Mouse (Mus musculus): ENCODE measurements around the gene Tmem234. TPM values are rescaled to one million over a fixed set of nuclear protein-coding genes. Genes with fewer than 3 reads are reported as not detected.

Gene Tmem234
- polyA plus RNA-seq, 1 experiment from 2014 or later: 168 TPM

DNA sequence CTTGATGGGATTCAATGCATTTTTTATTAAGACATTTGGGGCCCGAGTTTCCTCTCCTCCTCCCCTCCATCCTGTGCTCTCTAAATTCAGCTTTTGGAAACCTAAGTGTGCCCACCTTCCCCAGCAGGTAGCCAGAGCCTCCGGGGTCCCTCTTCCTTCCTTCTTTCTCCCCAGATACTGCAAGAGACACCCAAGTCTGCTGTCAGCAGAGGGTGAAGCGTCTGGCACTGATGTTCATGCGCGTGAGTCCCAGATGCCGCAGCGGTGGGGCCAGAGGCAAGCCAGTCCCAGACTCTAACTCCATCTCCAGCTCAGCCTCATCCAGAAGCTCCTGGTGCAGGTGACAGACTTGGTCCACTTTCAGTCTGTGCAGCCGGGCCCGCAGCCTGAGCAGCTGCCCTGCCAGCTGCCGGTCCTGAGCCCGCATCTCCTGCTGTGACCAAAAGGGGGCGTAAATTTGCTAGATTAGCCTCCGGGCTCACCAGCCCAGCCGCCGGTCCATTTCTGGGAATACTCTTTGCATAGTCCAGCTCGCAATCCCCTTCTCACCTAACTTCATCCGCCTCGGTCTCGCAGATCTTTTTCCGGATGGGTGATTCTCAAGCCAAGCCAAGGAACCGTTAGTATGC is 23.5 kb upstream of the Tmem234 start:
- Histone ChIP-seq H3K9ac (ENCODE audit: low read length) (peak overlapping the region; percentile 23; the same call in 1 of the 2 replicates), H3K4me3 (ENCODE audit: low read depth, low read length) (no peak overlapping the region)
- 36% methylated on average over 21 of the region's 21 CpGs for WGBS

DNA sequence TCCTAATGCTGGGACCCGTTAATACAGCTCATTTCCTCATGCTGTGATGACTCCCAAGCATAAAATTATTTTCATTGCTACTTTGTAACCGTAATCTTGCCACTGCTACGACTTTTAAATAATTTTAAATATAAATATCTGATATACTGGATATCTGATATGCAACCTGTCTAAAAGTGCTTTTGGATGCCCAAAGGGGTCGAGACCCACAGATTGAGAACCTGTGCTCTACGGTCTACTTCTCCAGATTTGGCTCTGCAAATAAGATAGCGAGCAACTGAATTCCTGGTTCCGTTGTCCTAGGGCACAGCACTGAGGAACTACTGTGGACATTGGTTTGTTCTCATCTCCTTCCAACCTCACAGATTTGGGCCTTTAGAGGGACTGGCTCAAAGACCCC is 22.8 kb upstream of the Tmem234 start:
- no peaks in the 10 kb centered on the region for H3K4me1 ChIP-seq (replicated peaks; ENCODE audit: control insufficient read depth, insufficient read depth)
- H3K27me3 ChIP-seq (ENCODE audit: control insufficient read depth, insufficient read depth, low read length): no peaks in the 10 kb centered on the region
- no peak for DNase-seq (ENCODE audit: low spot score)
- whole genome bisulfite sequencing: 80% methylated on average over 7 of the region's 7 CpGs
- no peak overlapping the region for H3K27ac ChIP-seq (replicated peaks)
- no peak overlapping the region for H3K4me2 ChIP-seq (replicated peaks; ENCODE audit: low read depth)
- TF ChIP-seq CTCF (IDR thresholded peaks at IDR 0.05; ENCODE audit: low read depth): no peak
- no peak for TF ChIP-seq EP300 (optimal IDR thresholded peaks at IDR 0.05)
- no peaks in the 10 kb centered on the region for H3K36me3 ChIP-seq (ENCODE audit: control insufficient read depth, insufficient read depth, low read length)
- ATAC-seq (ENCODE audit: low FRiP score, low TSS enrichment): no peak
- no peak overlapping the region for H3K9ac ChIP-seq (ENCODE audit: low read length)
- no peak overlapping the region for H3K4me3 ChIP-seq (ENCODE audit: low read depth, low read length)
- H3K9me3 ChIP-seq (ENCODE audit: control insufficient read depth, low read length): no peaks in the 10 kb centered on the region

More for the DNA sequence above, 23.5 kb upstream of the Tmem234 start:
- ATAC-seq (ENCODE audit: low FRiP score, low TSS enrichment) (peak; percentile 59), DNase-seq (ENCODE audit: low spot score) (peak; percentile 77)
- peak; percentile 74 for TF ChIP-seq CTCF (IDR thresholded peaks at IDR 0.05; ENCODE audit: low read depth)
- no peak for TF ChIP-seq EP300 (optimal IDR thresholded peaks at IDR 0.05)
- Histone ChIP-seq H3K4me2 (replicated peaks; ENCODE audit: low read depth) (no peak overlapping the region), H3K36me3 (ENCODE audit: control insufficient read depth, insufficient read depth, low read length) (no peaks in the 10 kb centered on the region), H3K4me1 (replicated peaks; ENCODE audit: control insufficient read depth, insufficient read depth) (no peaks in the 10 kb centered on the region), H3K27ac (replicated peaks) (no peak overlapping the region), H3K9me3 (ENCODE audit: control insufficient read depth, low read length) (no peaks in the 10 kb centered on the region), H3K27me3 (ENCODE audit: control insufficient read depth, insufficient read depth, low read length) (no peaks in the 10 kb centered on the region)

DNA sequence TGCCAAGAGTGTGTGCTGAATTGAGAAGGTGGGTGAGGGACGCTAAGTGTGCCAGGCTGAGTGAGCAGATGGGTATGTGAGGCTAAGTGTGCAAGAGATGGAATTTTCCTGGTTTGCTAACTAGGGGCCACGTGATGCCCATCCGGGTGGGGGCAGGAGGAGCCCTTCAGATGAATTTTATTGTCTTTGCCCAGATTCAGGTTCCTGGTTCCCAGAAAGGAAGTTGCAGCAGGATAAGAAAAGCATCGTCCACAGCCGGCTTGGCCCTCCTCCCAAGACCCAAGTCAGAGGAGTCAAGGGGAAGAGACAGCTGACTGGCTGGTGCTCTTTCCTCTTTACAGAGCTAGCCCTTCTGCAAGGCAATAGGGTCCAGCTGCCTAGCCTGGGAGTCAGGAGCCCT is 22.0 kb upstream of the Tmem234 start, which contains the start of gene Fam167b:
TSS of gene Fam167b (minus strand) at position 84 of the 400 bp plus-strand sequence.
- H3K36me3 ChIP-seq (ENCODE audit: control insufficient read depth, insufficient read depth, low read length): no peaks in the 10 kb centered on the region
- no peak within 1 kb of the TSS for H3K27ac ChIP-seq (replicated peaks)
- no peaks in the 10 kb centered on the region for H3K27me3 ChIP-seq (ENCODE audit: control insufficient read depth, insufficient read depth, low read length)
- H3K4me2 ChIP-seq (replicated peaks; ENCODE audit: low read depth): no peak within 1 kb of the TSS
- ATAC-seq (ENCODE audit: low FRiP score, low TSS enrichment): no peak
- DNase-seq (ENCODE audit: low spot score): no peak
- no peak within 1 kb of the TSS for H3K4me3 ChIP-seq (ENCODE audit: low read depth, low read length)
- no peaks in the 10 kb centered on the region for H3K9me3 ChIP-seq (ENCODE audit: control insufficient read depth, low read length)
- WGBS: 79% methylated on average over 5 of the region's 5 CpGs
- no peak within 1 kb of the TSS for H3K9ac ChIP-seq (ENCODE audit: low read length)
- TF ChIP-seq EP300 (optimal IDR thresholded peaks at IDR 0.05) (no peak), CTCF (IDR thresholded peaks at IDR 0.05; ENCODE audit: low read depth) (no peak)
- H3K4me1 ChIP-seq (replicated peaks; ENCODE audit: control insufficient read depth, insufficient read depth): no peaks in the 10 kb centered on the region

DNA sequence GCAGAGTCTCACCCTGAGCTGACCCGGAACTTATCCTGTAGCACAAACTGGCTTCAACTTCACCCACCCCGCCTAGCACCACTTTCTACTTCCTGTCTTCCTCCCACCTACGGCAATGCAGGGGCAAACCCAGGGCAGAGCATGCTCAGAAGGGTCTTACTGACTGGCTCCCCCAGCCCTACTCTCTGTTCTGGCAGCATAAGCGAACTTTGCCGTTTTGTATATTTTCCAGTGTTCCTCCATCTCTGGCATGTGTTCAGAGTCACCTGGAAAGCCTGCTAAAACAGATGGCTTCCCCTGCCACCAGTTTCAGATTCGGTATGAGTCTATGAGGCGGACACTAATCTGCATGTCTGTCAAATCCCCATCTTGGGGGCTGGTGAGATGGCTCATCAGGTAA is 20.1 kb upstream of the Tmem234 start:
- Histone ChIP-seq H3K4me1 (replicated peaks; ENCODE audit: control insufficient read depth, insufficient read depth) (0 out of 2 replicates have a peak, but pooled peaks cover 3% of the 10 kb centered on the region), H3K4me3 (ENCODE audit: low read depth, low read length) (no peak overlapping the region), H3K9ac (ENCODE audit: low read length) (no peak overlapping the region), H3K36me3 (ENCODE audit: control insufficient read depth, insufficient read depth, low read length) (no peaks in the 10 kb centered on the region), H3K27ac (replicated peaks) (no peak overlapping the region), H3K4me2 (replicated peaks; ENCODE audit: low read depth) (no peak overlapping the region), H3K27me3 (ENCODE audit: control insufficient read depth, insufficient read depth, low read length) (no peaks in the 10 kb centered on the region), H3K9me3 (ENCODE audit: control insufficient read depth, low read length) (no peaks in the 10 kb centered on the region)
- TF ChIP-seq EP300 (optimal IDR thresholded peaks at IDR 0.05) (no peak), CTCF (IDR thresholded peaks at IDR 0.05; ENCODE audit: low read depth) (no peak)
- DNase-seq (ENCODE audit: low spot score) (no peak), ATAC-seq (ENCODE audit: low FRiP score, low TSS enrichment) (no peak)
- 55% methylated on average over 7 of the region's 7 CpGs for WGBS

DNA sequence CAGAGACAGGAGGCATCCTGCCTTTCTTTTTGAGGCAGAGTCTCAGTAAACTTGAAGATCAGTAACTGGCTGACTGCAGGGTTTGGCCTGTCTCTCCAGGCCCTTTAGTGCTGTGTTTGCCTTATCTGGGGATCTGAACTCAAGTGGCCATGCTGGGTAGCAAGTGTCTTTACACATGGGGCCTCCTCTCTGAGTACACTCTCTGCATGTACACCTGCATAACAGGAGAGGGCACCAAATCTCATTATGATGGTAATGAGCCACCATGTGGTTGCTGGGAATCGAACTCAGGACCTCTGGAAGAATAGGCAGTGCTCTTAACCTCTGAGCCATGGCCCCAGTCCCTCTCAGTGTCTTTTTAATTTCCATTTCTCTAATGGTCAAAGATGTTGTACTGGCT is 18.2 kb upstream of the Tmem234 start:
- WGBS: 90% methylated on average over 1 of the region's 1 CpGs
- H3K4me1 ChIP-seq (replicated peaks; ENCODE audit: control insufficient read depth, insufficient read depth): 0 out of 2 replicates have a peak, but pooled peaks cover 3% of the 10 kb centered on the region
- H3K36me3 ChIP-seq (ENCODE audit: control insufficient read depth, insufficient read depth, low read length): no peaks in the 10 kb centered on the region
- H3K27ac ChIP-seq (replicated peaks): no peak overlapping the region
- H3K4me2 ChIP-seq (replicated peaks; ENCODE audit: low read depth): no peak overlapping the region
- H3K9ac ChIP-seq (ENCODE audit: low read length): no peak overlapping the region
- H3K9me3 ChIP-seq (ENCODE audit: control insufficient read depth, low read length): no peaks in the 10 kb centered on the region
- no peak for DNase-seq (ENCODE audit: low spot score)
- H3K27me3 ChIP-seq (ENCODE audit: control insufficient read depth, insufficient read depth, low read length): no peaks in the 10 kb centered on the region
- 0 out of 2 replicates have a peak, but pooled peaks have one; percentile 13 for TF ChIP-seq CTCF (IDR thresholded peaks at IDR 0.05; ENCODE audit: low read depth)
- no peak for TF ChIP-seq EP300 (optimal IDR thresholded peaks at IDR 0.05)
- H3K4me3 ChIP-seq (ENCODE audit: low read depth, low read length): no peak overlapping the region
- no peak for ATAC-seq (ENCODE audit: low FRiP score, low TSS enrichment)

DNA sequence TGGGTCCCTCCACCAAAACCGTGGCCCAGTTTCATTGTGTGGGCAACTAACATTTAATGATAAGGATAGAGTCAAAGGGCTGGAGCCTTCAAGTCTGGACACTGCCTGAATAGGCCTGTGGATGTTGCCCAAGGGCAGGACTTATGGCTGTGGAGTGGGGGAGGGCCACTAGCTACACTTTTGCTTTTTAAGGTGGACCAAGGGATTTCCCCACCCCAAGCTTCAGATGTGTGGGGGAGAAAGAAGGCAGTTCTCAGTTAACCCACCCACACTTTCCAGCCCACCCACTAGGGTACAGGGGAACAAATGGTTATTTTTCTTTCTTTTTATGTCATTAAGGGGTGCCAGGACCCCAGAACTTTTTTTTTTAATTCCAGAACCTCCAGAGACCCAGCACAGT is 16.1 kb upstream of the Tmem234 start:
- Histone ChIP-seq H3K27me3 (ENCODE audit: control insufficient read depth, insufficient read depth, low read length) (no peaks in the 10 kb centered on the region), H3K9ac (ENCODE audit: low read length) (peak overlapping the region; percentile 63), H3K4me1 (replicated peaks; ENCODE audit: control insufficient read depth, insufficient read depth) (0 out of 2 replicates have a peak, but pooled peaks cover 3% of the 10 kb centered on the region), H3K4me3 (ENCODE audit: low read depth, low read length) (peak overlapping the region; percentile 43), H3K9me3 (ENCODE audit: control insufficient read depth, low read length) (no peaks in the 10 kb centered on the region), H3K27ac (replicated peaks) (peak overlapping the region; percentile 78), H3K36me3 (ENCODE audit: control insufficient read depth, insufficient read depth, low read length) (no peaks in the 10 kb centered on the region), H3K4me2 (replicated peaks; ENCODE audit: low read depth) (peak overlapping the region; percentile 69)
- TF ChIP-seq CTCF (IDR thresholded peaks at IDR 0.05; ENCODE audit: low read depth) (no peak), EP300 (optimal IDR thresholded peaks at IDR 0.05) (no peak)
- 66% methylated on average over 1 of the region's 1 CpGs for WGBS
- no peak for ATAC-seq (ENCODE audit: low FRiP score, low TSS enrichment)
- DNase-seq (ENCODE audit: low spot score): no peak

All from stomach, postnatal 0 days (tissue).